Mouse (Mus musculus) heart, embryonic 15.5 days (tissue): Measurements from ENCODE around the gene Gm11239. TPM values are rescaled to one million over a fixed set of nuclear protein-coding genes. Genes with fewer than 3 reads are reported as not detected.
"Not testable (repeated sequence)": the region's sequence is repeated elsewhere in the genome, so short reads cannot be mapped to it uniquely, and the experiment has no call there.

Source experiments
- ATAC-seq: fragments of 200-750 bp; cut with Nextera tagmentation; replicated peaks from 2 replicates; pipeline ENCODE4 v1.8.0; 2017; ENCODE audit warnings: low read depth, moderate TSS enrichment; ENCODE audit not compliant: insufficient number of reproducible peaks, insufficient read depth, low FRiP score
- H3K27ac ChIP-seq: fragments of 300-500 bp; sonication (generic); 2 replicates; pipeline ENCODE4 v1.5.1; 2015; ENCODE audit warnings: mild to moderate bottlenecking, inconsistent platforms
- H3K27me3 ChIP-seq: fragments of 300-500 bp; sonication (generic); 2 replicates; pipeline ENCODE4 v1.6.1; 2015; ENCODE audit warnings: inconsistent platforms
- H3K36me3 ChIP-seq: fragments of 300-500 bp; sonication (generic); 2 replicates; pipeline ENCODE4 v1.6.1; 2015; ENCODE audit warnings: mild to moderate bottlenecking, inconsistent platforms
- H3K4me1 ChIP-seq: fragments of 300-500 bp; sonication (generic); replicated peaks from 2 replicates; pipeline ENCODE4 v1.6.1; 2015; ENCODE audit warnings: inconsistent platforms
- H3K4me2 ChIP-seq: fragments of 300-500 bp; sonication (generic); 2 replicates; pipeline ENCODE4 v1.6.1; 2015; ENCODE audit warnings: inconsistent platforms, mild to moderate bottlenecking, moderate library complexity
- H3K4me3 ChIP-seq: fragments of 300-500 bp; sonication (generic); 2 replicates; pipeline ENCODE4 v1.5.1; 2015; ENCODE audit warnings: mild to moderate bottlenecking, inconsistent platforms
- H3K9ac ChIP-seq: fragments of 300-500 bp; sonication (generic); 2 replicates; pipeline ENCODE4 v1.6.1; 2015; ENCODE audit warnings: mild to moderate bottlenecking, inconsistent platforms
- H3K9me3 ChIP-seq: fragments of 300-500 bp; sonication (generic); replicated peaks from 2 replicates; pipeline ENCODE4 v1.6.1; 2016; ENCODE audit warnings: inconsistent platforms
- WGBS: fragments of 180-500 bp; shearing (Covaris S2); methylation state at CpG from one replicate; pipeline ENCODE4 v1.1.7; 2015; ENCODE audit warnings: mixed read lengths; 5-methylcytosine and 5-hydroxymethylcytosine counted together
- polyA plus RNA-seq: library from polyadenylated mRNA; unstranded; fragments of >200 nt; fragmentation: Nextera tagmentation; extraction: Ambion mirVana; gene quantifications from 2 replicates; pipeline ENCODE4 v1.2.1, GENCODE M21; 2015

Gm11239 gene
- not detected in 2 replicates for polyA plus RNA-seq

- ATAC-seq, H3K4me1 ChIP-seq, H3K4me2 ChIP-seq, H3K27ac ChIP-seq, H3K36me3 ChIP-seq, H3K4me3 ChIP-seq, H3K27me3 ChIP-seq, H3K9ac ChIP-seq, H3K9me3 ChIP-seq: not testable (repeated sequence)
- no CpG with 5 or more reads among the region's 4 CpGs for WGBS
Measured at GRCm38 (mm10) chr4:73668054-73668453, at the start of gene Gm11239. TSS of gene Gm11239 (plus strand) at chr4:73668354.

DNA sequence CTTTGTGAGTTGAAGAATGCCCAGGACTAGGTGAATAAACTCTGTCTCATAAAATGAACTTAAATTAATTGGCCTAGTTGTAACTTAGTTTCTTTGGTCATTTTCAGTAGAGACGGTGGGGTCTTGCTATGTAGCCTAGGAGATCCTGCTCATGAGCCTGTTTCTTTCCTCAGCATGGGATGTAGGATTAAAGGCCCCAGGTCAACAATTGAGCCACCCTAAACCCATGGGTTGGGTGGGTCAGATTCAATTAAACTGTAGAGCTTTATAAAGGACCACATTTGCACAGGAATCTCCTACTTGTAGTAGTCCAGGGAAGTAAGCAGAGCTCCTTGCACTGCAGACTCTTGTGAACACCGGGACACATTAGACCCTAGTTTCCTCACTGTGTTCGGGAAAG is 45.5 kb upstream of the Gm11239 start, which contains the start of gene Gm11237:
Gene Gm11237, plus strand, starts transcription at position 301 of the 400 bp plus-strand sequence.
- H3K4me1 ChIP-seq, H3K27ac ChIP-seq, H3K9me3 ChIP-seq, H3K36me3 ChIP-seq, H3K4me3 ChIP-seq, H3K9ac ChIP-seq, ATAC-seq, H3K27me3 ChIP-seq, H3K4me2 ChIP-seq: not testable (repeated sequence)
- WGBS: no CpG with 5 or more reads among the region's 3 CpGs

GRCm38 (mm10) chr4:73637821-73638220 is 30.3 kb upstream of the Gm11239 start, which contains the start of gene Gm11236:
TSS of gene Gm11236 (plus strand) at chr4:73638121.
- not testable (repeated sequence) for H3K4me2 ChIP-seq, H3K9ac ChIP-seq, H3K9me3 ChIP-seq, H3K4me1 ChIP-seq, ATAC-seq, H3K27me3 ChIP-seq, H3K36me3 ChIP-seq, H3K27ac ChIP-seq, H3K4me3 ChIP-seq
- WGBS: no CpG with 5 or more reads among the region's 4 CpGs

DNA sequence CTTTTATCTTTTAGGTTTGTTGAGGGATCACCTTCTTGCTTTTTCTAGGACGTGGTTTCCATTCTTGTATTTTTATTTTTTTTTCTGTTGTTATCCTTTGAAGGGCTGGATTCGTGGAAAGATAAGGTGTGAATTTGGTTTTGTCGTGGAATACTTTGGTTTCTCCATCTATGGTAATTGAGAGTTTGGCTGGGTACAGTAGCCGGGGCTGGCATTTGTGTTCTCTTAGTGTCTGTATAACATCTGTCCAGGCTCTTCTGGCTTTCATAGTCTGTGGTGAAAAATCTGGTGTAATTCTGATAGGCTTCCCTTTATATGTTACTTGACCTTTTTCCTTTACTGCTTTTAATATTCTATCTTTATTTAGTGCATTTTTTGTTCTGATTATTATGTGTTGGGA is 6.3 kb upstream of the Gm11239 start:
- H3K4me3 ChIP-seq, H3K4me2 ChIP-seq, H3K27ac ChIP-seq, H3K36me3 ChIP-seq, H3K4me1 ChIP-seq, ATAC-seq, H3K9me3 ChIP-seq, H3K27me3 ChIP-seq, H3K9ac ChIP-seq: not testable (repeated sequence)
- WGBS: 60% methylated on average over 4 of the region's 4 CpGs

GRCm38 (mm10) chr4:73683216-73683615 is 15.1 kb downstream of the Gm11239 start, which contains the start of gene Gm428:
TSS of gene Gm428 (plus strand) at chr4:73683516.
- not testable (repeated sequence) for H3K4me1 ChIP-seq, H3K9me3 ChIP-seq, H3K4me3 ChIP-seq, H3K4me2 ChIP-seq, H3K27me3 ChIP-seq, ATAC-seq, H3K27ac ChIP-seq, H3K36me3 ChIP-seq, H3K9ac ChIP-seq
- WGBS: 70% methylated on average over 1 of the region's 4 CpGs

GRCm38 (mm10) chr4:73718761-73719160 is 50.6 kb downstream of the Gm11239 start:
- no peaks in the 10 kb centered on the region for H3K4me1 ChIP-seq
- no peaks in the 10 kb centered on the region for H3K36me3 ChIP-seq
- no peak overlapping the region for H3K27ac ChIP-seq
- no peaks in the 10 kb centered on the region for H3K27me3 ChIP-seq
- 79% methylated on average over 1 of the region's 1 CpGs for WGBS
- no peaks in the 10 kb centered on the region for H3K9me3 ChIP-seq
- no peak overlapping the region for H3K9ac ChIP-seq
- H3K4me3 ChIP-seq: no peak overlapping the region
- H3K4me2 ChIP-seq: no peak overlapping the region
- ATAC-seq: no peak

DNA sequence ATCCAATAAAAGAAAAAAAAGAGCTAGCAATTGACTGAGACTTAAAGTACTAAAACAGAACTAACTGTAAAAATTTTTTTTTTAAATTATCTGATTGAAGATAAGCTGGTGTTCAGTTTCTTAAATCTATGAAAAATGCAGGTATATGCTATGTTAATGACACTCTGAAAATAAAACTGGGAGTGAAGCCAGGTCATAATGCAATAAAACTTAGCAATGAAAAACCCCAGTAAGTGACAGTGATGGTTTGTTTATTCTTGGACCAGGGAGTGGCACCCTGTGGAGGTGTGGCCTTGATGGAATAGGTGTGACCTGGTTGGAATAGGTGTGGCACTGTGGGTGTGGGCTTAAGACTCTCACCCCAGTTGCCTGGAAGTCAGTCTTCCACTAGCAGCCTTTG is 51.7 kb downstream of the Gm11239 start:
- no peak for ATAC-seq
- no peaks in the 10 kb centered on the region for H3K4me1 ChIP-seq

More for the DNA sequence above, 51.7 kb downstream of the Gm11239 start:
- no peak overlapping the region for H3K4me3 ChIP-seq
- no peak overlapping the region for H3K9ac ChIP-seq
- no peaks in the 10 kb centered on the region for H3K36me3 ChIP-seq
- no peak overlapping the region for H3K27ac ChIP-seq
- H3K4me2 ChIP-seq: no peak overlapping the region
- H3K27me3 ChIP-seq: no peaks in the 10 kb centered on the region
- no peaks in the 10 kb centered on the region for H3K9me3 ChIP-seq

Other genes starting within 250 kb of the Gm11239 start
- not detected in 2 replicates for gene Gm11238, start 60.5 kb upstream of the Gm11239 start, polyA plus RNA-seq
- gene Gm11237, start 45.4 kb upstream of the Gm11239 start, polyA plus RNA-seq: not detected in 2 replicates
- not detected in 2 replicates for gene Gm11236, start 30.2 kb upstream of the Gm11239 start, polyA plus RNA-seq
- gene Gm428, start 15.2 kb downstream of the Gm11239 start, polyA plus RNA-seq: not detected in 2 replicates
- 0.44 and 1.1 TPM in 2 replicates for gene Rasef, start 122.6 kb downstream of the Gm11239 start, polyA plus RNA-seq
- not detected in 2 replicates for gene Gm11758, start 207.9 kb downstream of the Gm11239 start, polyA plus RNA-seq
- not detected in 2 replicates for gene Gm11757, start 222.8 kb downstream of the Gm11239 start, polyA plus RNA-seq
- gene Gm13871, start 237.6 kb downstream of the Gm11239 start, polyA plus RNA-seq: not detected in 2 replicates